Mouse (Mus musculus) adipocyte (in vitro differentiated cells): ENCODE results near the gene Kif3a.

Experiments
- DNase-seq: peaks from one replicate; pipeline ENCODE4 v3.0.0-alpha.2; 2016; ENCODE audit warnings: low spot score

Kif3a gene

DNA sequence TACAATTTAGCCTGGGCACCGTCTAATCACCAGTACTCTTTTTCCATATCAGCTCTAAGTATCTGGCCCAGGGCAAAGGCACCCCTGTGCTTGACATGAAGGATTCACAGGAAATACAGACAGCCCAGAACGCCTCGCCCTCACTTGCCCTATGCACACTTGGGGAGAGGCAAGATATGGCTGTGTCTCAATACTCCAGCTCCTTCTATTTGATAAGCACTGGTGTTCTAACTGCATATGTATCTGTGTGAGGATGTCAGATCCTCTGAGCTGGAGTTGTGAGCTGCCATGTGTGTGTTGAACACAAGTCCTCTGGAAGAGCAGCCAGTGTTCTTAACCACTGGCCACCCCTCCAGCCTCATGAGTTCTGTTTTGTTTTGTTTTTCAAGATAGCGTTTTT is 84.3 kb downstream of the Kif3a start:
- DNase-seq = no peak
